Mouse (Mus musculus) limb, embryonic 15.5 days (tissue): ENCODE results near the gene Zyx. TPM values are rescaled to one million over a fixed set of nuclear protein-coding genes. Genes with fewer than 3 reads are reported as not detected.

Experiments used
- ATAC-seq: fragments of 200-750 bp; cut with Nextera tagmentation; 2 replicates; pipeline ENCODE4 v1.8.0; 2017; ENCODE audit warnings: low read depth, moderate TSS enrichment; ENCODE audit not compliant: insufficient number of reproducible peaks, low FRiP score, low TSS enrichment
- H3K27ac ChIP-seq: fragments of 300-500 bp; sonication (generic); 2 replicates; pipeline ENCODE4 v1.5.1; 2015; ENCODE audit warnings: moderate library complexity, mild to moderate bottlenecking, inconsistent platforms
- H3K27me3 ChIP-seq: fragments of 300-500 bp; sonication (generic); 2 replicates; pipeline ENCODE4 v1.6.1; 2015; ENCODE audit warnings: inconsistent platforms
- H3K36me3 ChIP-seq: fragments of 300-500 bp; sonication (generic); 2 replicates; pipeline ENCODE4 v1.6.1; 2015; ENCODE audit warnings: inconsistent platforms
- H3K4me1 ChIP-seq: fragments of 300-500 bp; sonication (generic); 2 replicates; pipeline ENCODE4 v1.6.1; 2015; ENCODE audit warnings: inconsistent platforms
- H3K4me2 ChIP-seq: fragments of 300-500 bp; sonication (generic); 2 replicates; pipeline ENCODE4 v1.6.1; 2015; ENCODE audit warnings: mild to moderate bottlenecking, inconsistent platforms
- H3K4me3 ChIP-seq: fragments of 300-500 bp; sonication (generic); 2 replicates; pipeline ENCODE4 v1.5.1; 2015; ENCODE audit warnings: mild to moderate bottlenecking, inconsistent platforms
- H3K9ac ChIP-seq: fragments of 300-500 bp; sonication (generic); 2 replicates; pipeline ENCODE4 v1.6.1; 2015; ENCODE audit warnings: inconsistent platforms
- H3K9me3 ChIP-seq: fragments of 300-500 bp; sonication (generic); 2 replicates; pipeline ENCODE4 v1.6.1; 2016; ENCODE audit warnings: inconsistent platforms
- WGBS: fragments of 180-500 bp; shearing (Covaris S2); methylation state at CpG from one replicate; pipeline ENCODE4 v1.1.7; 2015; 5-methylcytosine and 5-hydroxymethylcytosine counted together
- polyA plus RNA-seq: library from polyadenylated mRNA; unstranded; fragments of >200 nt; fragmentation: Nextera tagmentation; extraction: Ambion mirVana; gene quantifications from 2 replicates; pipeline ENCODE4 v1.2.1, GENCODE M21; 2015

The Zyx gene
- polyA plus RNA-seq, 1 experiment from 2014 or later: 107 TPM

DNA sequence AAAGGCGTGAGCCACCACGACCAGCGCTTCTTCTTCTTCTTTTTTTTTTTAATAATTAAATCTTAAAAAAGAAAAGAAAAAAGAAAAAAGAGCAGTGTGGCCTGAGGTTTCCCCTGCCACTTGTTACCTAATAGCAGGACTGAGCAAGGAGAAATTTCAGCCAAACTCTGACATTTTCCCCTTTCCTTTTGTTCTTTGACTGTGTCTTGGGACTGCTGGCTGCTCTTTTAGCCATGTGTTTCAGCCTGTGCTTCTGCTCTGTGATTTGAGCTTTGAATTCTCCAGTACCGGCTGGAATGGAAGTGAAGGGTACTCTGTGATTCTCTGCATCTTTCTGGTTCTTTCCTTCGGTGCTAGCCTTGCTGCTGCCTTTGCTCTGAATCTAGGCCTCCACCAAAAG, 33.9 kb downstream of the Zyx start:
- no peak overlapping the region for H3K4me2 ChIP-seq
- no peaks in the 10 kb centered on the region for H3K27me3 ChIP-seq
- no peak for ATAC-seq
- H3K4me1 ChIP-seq: peaks cover 10% of the 10 kb centered on the region; the same call in 1 of the 2 replicates
- H3K9ac ChIP-seq: no peak overlapping the region
- 90% methylated on average over 5 of the region's 5 CpGs for WGBS
- no peak overlapping the region for H3K4me3 ChIP-seq
- no peaks in the 10 kb centered on the region for H3K9me3 ChIP-seq
- H3K36me3 ChIP-seq: no peaks in the 10 kb centered on the region
- H3K27ac ChIP-seq: no peak overlapping the region

DNA sequence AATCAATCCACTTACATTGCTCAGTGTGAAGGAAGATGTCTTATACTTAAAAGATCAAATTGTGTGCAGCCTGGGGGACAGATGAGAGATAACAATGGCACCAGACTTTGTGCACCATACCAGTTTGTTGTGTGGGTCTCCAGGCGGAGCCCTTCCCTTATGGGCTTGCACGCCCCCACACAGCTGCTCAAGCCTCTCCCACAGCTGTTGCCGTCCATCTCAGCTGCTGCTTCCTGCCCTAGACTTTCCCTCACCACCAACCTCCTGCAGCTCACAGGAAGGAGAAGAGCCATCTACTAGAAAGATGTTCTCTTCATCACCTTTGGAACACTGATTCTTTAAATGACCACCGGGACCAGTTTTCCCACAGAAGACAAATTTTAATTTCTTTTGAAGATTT, 36.2 kb downstream of the Zyx start:
- ATAC-seq: no peak

DNA sequence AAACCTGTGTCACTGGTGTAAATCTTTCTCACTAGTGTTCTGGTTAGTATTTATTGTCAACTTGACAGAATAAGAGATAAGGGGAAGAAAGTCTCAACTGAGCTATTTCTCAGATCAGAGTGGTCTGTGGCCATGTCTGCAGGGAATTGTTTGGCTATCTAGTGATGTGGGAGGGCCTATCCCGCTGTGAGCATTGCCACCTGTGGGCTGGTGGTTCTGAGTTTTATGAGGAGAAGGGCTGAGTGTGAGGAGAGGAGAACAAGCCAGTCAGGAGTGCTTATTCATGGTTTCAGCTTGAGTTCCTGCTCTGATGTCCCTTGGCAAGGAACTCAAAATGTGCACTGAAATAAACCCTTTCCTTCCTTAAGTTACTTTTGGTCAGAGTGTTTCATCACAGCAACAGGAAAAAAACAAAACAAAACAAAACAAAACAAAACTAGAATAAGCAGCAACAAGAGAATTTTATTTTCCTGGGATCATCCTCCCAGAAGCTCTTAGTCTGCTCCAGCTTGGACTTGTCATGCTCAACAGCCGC, 42.4 kb downstream of the Zyx start:
- no peak overlapping the region for H3K4me2 ChIP-seq
- H3K27ac ChIP-seq: no peak overlapping the region
- no peak for ATAC-seq
- WGBS: 35% methylated on average over 2 of the region's 2 CpGs
- H3K9ac ChIP-seq: no peak overlapping the region
- no peaks in the 10 kb centered on the region for H3K27me3 ChIP-seq
- H3K4me1 ChIP-seq: no peaks in the 10 kb centered on the region
- no peaks in the 10 kb centered on the region for H3K9me3 ChIP-seq
- no peaks in the 10 kb centered on the region for H3K36me3 ChIP-seq
- H3K4me3 ChIP-seq: no peak overlapping the region

More for the DNA sequence above, 36.2 kb downstream of the Zyx start:
- no peak overlapping the region for H3K4me2 ChIP-seq
- no peaks in the 10 kb centered on the region for H3K36me3 ChIP-seq
- H3K9me3 ChIP-seq: no peaks in the 10 kb centered on the region
- no peak overlapping the region for H3K9ac ChIP-seq
- H3K4me3 ChIP-seq: no peak overlapping the region
- peaks cover 10% of the 10 kb centered on the region; the same call in 1 of the 2 replicates for H3K4me1 ChIP-seq
- H3K27ac ChIP-seq: no peak overlapping the region
- 65% methylated on average over 4 of the region's 4 CpGs for WGBS
- H3K27me3 ChIP-seq: no peaks in the 10 kb centered on the region

GRCm38 (mm10) chr6:42395960-42396809, 46.8 kb downstream of the Zyx start:
- H3K27ac ChIP-seq: no peak overlapping the region
- 54% methylated on average over 9 of the region's 9 CpGs for WGBS
- peak; percentile 67; the same call in 1 of the 2 replicates for ATAC-seq
- no peak overlapping the region for H3K4me3 ChIP-seq
- H3K27me3 ChIP-seq: no peaks in the 10 kb centered on the region
- H3K4me1 ChIP-seq: no peaks in the 10 kb centered on the region
- no peak overlapping the region for H3K4me2 ChIP-seq
- H3K36me3 ChIP-seq: no peaks in the 10 kb centered on the region
- no peak overlapping the region for H3K9ac ChIP-seq
- no peaks in the 10 kb centered on the region for H3K9me3 ChIP-seq

DNA sequence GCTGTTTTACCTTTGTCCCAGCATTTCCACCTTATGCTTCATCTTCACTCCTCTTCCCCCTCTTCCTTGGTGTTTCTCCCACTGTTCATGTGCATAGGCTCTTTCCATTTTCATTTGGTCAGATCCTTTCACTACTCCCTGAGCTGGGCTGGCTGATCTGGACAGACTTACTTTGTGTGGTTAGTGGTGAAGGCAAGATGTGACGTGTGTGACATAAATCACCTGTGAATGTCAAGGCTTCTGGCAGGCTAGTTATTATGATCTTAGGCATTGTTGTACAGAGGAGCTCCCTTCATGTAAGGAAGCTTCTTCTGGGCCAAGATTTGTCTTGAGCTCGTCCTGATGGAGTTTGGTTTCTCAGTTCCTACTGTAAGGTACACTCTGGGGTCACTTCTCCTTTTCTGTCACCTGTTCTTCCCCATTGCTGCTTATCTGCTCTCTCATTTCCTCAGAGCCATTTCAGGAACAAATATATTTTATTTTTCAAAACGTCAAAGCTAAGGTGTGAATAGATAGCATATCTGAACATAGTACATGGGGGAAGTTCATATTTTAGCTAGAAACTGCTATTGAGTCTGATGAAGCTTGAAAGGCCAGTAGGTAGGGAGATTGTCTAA, 47.7 kb downstream of the Zyx start:
- no peaks in the 10 kb centered on the region for H3K9me3 ChIP-seq
- no peaks in the 10 kb centered on the region for H3K36me3 ChIP-seq
- H3K4me2 ChIP-seq: no peak overlapping the region
- H3K27ac ChIP-seq: no peak overlapping the region; the same call in 1 of the 2 replicates
- WGBS: 63% methylated on average over 3 of the region's 3 CpGs
- H3K9ac ChIP-seq: no peak overlapping the region
- no peak for ATAC-seq
- no peaks in the 10 kb centered on the region for H3K4me1 ChIP-seq
- H3K27me3 ChIP-seq: no peaks in the 10 kb centered on the region
- H3K4me3 ChIP-seq: no peak overlapping the region

DNA sequence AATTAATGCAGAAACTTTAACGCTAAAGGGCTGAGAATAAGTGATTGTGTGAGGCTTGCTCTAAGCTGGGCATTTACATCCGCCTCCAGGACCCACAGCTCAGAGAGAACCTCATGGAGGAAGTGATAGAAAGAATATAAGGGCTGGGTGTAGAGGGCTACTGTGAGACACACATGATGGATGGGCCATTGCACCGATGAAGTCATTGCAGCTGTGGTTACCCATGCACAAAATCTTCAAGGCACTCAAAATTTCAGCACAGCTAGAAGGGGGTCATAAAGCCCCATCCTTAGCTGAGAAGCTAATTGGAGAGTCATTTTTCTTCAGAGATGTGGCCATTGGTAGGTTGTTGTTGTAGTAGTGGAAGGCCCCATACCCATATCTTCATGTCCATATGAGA, 48.9 kb downstream of the Zyx start:
- no peaks in the 10 kb centered on the region for H3K9me3 ChIP-seq
- no peak overlapping the region for H3K4me2 ChIP-seq
- H3K4me3 ChIP-seq: no peak overlapping the region
- H3K27me3 ChIP-seq: no peaks in the 10 kb centered on the region
- 88% methylated on average over 3 of the region's 3 CpGs for WGBS
- ATAC-seq: no peak
- H3K4me1 ChIP-seq: no peaks in the 10 kb centered on the region
- H3K27ac ChIP-seq: no peak overlapping the region
- no peak overlapping the region for H3K9ac ChIP-seq
- no peaks in the 10 kb centered on the region for H3K36me3 ChIP-seq

GRCm38 (mm10) chr6:42398998-42399397, 49.6 kb downstream of the Zyx start:
- Histone ChIP-seq H3K9ac (no peak overlapping the region), H3K4me3 (no peak overlapping the region), H3K9me3 (no peaks in the 10 kb centered on the region), H3K4me1 (no peaks in the 10 kb centered on the region), H3K4me2 (no peak overlapping the region), H3K27ac (no peak overlapping the region), H3K27me3 (no peaks in the 10 kb centered on the region), H3K36me3 (no peaks in the 10 kb centered on the region)
- WGBS: 95% methylated on average over 1 of the region's 1 CpGs
- ATAC-seq: no peak

- no peak within 1 kb of the TSS for H3K27ac ChIP-seq
- H3K4me3 ChIP-seq: no peak within 1 kb of the TSS
- WGBS: 81% methylated on average over 1 of the region's 1 CpGs
- H3K4me2 ChIP-seq: no peak within 1 kb of the TSS
- H3K27me3 ChIP-seq: no peaks in the 10 kb centered on the region
- no peaks in the 10 kb centered on the region for H3K4me1 ChIP-seq
- ATAC-seq: no peak
- H3K9ac ChIP-seq: no peak within 1 kb of the TSS
- H3K36me3 ChIP-seq: no peaks in the 10 kb centered on the region
- H3K9me3 ChIP-seq: no peaks in the 10 kb centered on the region
Measured at GRCm38 (mm10) chr6:42399938-42400337, 50.5 kb downstream of the Zyx start, which contains the start of gene Tas2r143. Gene Tas2r143, plus strand, starts transcription at chr6:42400238.

DNA sequence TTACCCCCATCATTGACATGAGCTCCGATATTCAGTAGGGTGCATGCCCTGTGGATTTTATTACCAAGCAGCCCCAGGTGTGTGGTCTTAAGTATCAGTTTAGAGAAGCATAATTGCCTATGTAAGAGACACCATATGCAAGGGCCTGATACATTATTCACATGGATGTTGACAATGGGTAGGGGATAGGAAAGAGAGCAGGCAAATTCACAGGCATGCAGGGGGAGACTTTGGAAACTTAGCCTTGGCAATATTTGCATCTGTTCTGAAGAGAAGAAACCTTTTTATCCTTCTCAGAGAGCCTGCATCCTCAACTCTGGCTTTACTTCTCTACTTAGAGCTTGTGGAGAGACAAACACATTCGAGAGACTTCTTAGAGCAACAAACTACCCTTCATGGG, 55.7 kb downstream of the Zyx start, which contains the start of gene Tas2r135:
TSS of gene Tas2r135 (plus strand) at position 301 of the 400 bp plus-strand sequence.
- Histone ChIP-seq H3K4me1 (no peaks in the 10 kb centered on the region), H3K9me3 (no peaks in the 10 kb centered on the region), H3K27me3 (no peaks in the 10 kb centered on the region), H3K4me3 (no peak within 1 kb of the TSS), H3K4me2 (no peak within 1 kb of the TSS), H3K27ac (no peak within 1 kb of the TSS), H3K9ac (no peak within 1 kb of the TSS), H3K36me3 (no peaks in the 10 kb centered on the region)
- no peak for ATAC-seq
- WGBS: 78% methylated on average over 2 of the region's 2 CpGs

Other genes with a start within 250 kb of the Zyx start
- not detected in 2 replicates for gene Tas2r139, start 208.7 kb upstream of the Zyx start, polyA plus RNA-seq
- not detected in 2 replicates for gene Tas2r144, start 134.3 kb upstream of the Zyx start, polyA plus RNA-seq
- gene Gstk1, start 103.7 kb upstream of the Zyx start, polyA plus RNA-seq: 20.7 and 21.4 TPM in 2 replicates
- 2.0 and 2.4 TPM in 2 replicates for gene Tmem139, start 87.7 kb upstream of the Zyx start, polyA plus RNA-seq
- 47.1 and 51.2 TPM in 2 replicates for gene Casp2, start 84.6 kb upstream of the Zyx start, polyA plus RNA-seq
- 0.33 and 1.0 TPM in 2 replicates for gene Clcn1, start 62.9 kb upstream of the Zyx start, polyA plus RNA-seq
- gene Fam131b, start 25.0 kb upstream of the Zyx start, polyA plus RNA-seq: 0.15 and 0.19 TPM in 2 replicates
- 25.4 and 30.1 TPM in 2 replicates for gene Epha1, start 23.6 kb downstream of the Zyx start, polyA plus RNA-seq
- not detected in 2 replicates for gene Tas2r143, start 50.6 kb downstream of the Zyx start, polyA plus RNA-seq
- gene Tas2r135, start 55.8 kb downstream of the Zyx start, polyA plus RNA-seq: not detected in 2 replicates
- 0.26 TPM in 1 of 2 replicates, not detected in the other for gene Tas2r126, start 84.9 kb downstream of the Zyx start, polyA plus RNA-seq
- not detected in 2 replicates for gene Olfr458, start 115.6 kb downstream of the Zyx start, polyA plus RNA-seq
- gene Olfr457, start 126.7 kb downstream of the Zyx start, polyA plus RNA-seq: not detected in 2 replicates
- not detected in 2 replicates for gene Olfr456, start 137.6 kb downstream of the Zyx start, polyA plus RNA-seq
- not detected in 2 replicates for gene Olfr455, start 198.0 kb downstream of the Zyx start, polyA plus RNA-seq
- not detected in 2 replicates for gene Tcaf3, start 248.1 kb downstream of the Zyx start, polyA plus RNA-seq